Mouse (Mus musculus) retina, postnatal 1 day (tissue): ENCODE measurements around the gene 2610002M06Rik.

Source experiments
- DNase-seq: peaks from one replicate; pipeline ENCODE4 v3.0.0-alpha.2; 2012

2610002M06Rik gene

DNA sequence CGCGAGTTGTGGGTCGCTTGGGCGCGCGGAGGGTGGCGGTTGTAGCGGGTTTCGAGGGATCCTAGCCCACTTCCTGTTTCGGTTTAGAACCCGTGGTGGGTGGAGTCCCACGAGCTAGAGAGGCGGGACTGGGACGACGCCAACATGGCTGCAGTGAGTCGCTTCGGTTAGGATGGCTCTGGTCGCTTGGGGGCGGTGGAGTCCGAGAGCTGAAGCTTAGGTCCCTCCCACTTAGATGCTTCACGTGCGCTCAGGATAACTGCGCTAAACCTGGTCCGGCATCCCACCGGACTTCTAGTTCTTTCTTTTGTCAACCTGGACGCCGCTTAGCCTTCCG lies at the start of gene 2610002M06Rik:
Gene 2610002M06Rik (minus strand): TSS at position 117 of the 337 bp plus-strand sequence.
- peak; percentile 93 for DNase-seq

DNA sequence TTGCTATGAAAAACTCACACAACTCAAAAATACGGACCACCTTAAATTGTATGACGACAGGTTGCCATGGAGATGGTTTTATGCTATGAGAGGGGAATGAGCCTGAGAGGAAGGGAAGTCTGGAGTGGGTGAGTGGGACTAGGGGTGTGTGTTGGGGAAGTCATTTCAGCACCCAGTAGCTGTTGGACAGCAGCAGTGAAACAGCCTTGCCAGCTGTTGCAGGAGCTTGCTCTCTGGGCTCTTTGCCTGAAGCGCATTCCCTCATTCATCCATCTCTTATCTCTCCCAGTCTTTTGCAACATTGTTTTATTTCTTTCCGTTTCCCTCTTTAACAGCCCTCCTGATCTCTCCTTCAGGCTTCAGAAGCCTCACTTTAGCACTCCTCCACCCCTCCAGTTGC lies 42.0 kb upstream of the 2610002M06Rik start:
- DNase-seq = peak; percentile 1

- DNase-seq = no peak
Measured at GRCm38 (mm10) chrX:107816726-107817125, 592 bp upstream of the 2610002M06Rik start.

- DNase-seq = no peak
Measured at GRCm38 (mm10) chrX:107815502-107816217, 474 bp downstream of the 2610002M06Rik start.

DNA sequence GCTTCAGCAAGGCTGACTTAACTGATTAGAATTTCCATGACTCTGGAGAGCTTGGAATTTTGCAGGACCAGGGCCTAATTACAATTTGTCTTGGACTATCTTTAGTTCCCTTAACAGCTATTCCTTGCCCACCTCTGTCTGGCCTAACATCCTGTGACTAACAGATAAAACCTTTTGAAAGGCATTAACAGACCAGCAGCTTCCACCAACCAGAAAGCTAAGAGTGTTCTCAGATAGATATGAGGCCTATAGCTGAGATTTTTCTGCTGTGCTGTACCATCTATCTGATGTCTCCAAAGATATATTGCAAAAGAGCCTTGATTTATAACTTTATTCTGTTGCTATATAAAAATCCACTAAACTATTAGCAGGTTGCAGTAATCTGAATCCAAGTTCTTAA lies 4.0 kb downstream of the 2610002M06Rik start:
- no peak for DNase-seq

DNA sequence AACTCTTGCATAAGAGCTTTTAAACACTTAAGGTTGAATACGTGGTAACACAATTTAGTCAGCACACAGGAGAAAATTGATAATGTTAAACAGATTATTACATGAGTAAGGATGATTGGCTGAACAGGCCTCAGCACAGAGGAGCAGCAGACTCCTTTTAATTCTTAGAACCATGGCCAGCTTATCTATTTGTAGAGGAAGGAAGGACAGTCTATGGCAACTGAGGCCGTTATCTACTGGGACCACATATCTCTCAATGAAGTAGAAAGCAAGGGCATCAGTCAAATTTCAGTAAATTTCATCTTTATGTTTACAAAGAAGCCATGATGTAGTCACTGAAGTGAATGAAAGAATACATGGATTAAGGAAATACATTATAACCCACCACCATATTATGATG lies 19.2 kb downstream of the 2610002M06Rik start:
- no peak for DNase-seq

DNA sequence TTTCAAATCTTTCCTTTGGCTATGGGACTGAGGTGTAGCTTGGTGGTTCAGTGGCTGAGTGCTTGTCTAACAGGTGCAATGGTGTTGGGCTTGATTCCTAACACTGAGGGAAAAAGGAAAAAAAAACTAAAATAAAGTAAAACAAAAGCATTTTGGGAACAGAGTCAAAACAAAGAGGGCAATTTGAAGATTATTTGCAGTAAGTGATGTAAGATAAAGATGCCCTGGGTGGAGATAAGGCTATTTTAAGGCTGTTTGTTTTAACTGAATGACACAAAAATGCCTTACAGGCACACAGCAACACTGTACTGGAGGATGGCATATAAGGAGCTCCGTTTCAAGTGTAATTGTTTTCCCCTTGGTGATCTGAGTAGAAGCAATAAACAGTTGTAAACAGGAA lies 20.3 kb downstream of the 2610002M06Rik start:
- DNase-seq = no peak

- DNase-seq = no peak
Measured at GRCm38 (mm10) chrX:107792290-107792689, 23.8 kb downstream of the 2610002M06Rik start, which contains the start of gene Tent5d. Tent5d (plus strand) TSS chrX:107792590.

DNA sequence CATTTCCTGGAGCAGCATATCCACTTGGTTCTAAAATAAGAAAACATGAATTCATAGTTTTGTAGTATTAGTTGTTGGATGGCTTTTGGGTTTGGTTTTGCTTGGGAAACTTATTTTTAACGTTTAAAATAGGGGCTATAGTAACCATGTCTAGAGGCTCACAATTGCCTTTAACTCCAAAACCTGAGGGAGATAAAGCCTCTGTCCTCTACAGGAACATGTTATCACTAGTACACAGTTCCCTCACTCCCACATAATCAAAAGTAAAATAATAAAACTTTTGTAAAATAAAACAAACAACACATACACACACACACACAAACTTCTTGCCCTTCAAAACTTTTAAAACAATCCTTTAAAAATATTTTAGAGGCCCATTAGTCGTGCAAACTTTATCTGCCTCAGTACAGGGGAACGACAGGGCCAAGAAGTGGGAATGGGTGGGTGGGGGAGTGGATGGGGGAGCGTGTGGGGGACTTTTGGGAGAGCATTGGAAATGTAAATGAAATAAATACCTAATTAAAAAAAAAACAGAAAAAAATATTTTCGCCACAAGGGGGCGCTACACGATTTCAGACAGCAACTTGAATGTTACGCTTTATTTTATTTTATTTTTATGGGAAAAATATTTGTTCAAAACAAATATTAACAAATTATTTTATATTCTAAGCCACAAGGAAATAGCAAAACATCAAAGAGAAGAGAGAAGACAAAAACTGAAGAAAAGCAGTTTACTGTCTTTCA lies 25.2 kb downstream of the 2610002M06Rik start:
- DNase-seq = peak; percentile 6

GRCm38 (mm10) chrX:107790136-107790535 lies 26.0 kb downstream of the 2610002M06Rik start:
- DNase-seq = no peak

GRCm38 (mm10) chrX:107767896-107768295 lies 48.2 kb downstream of the 2610002M06Rik start:
- DNase-seq = peak; percentile 1
